Mouse (Mus musculus) embryonic facial prominence, embryonic 14.5 days (tissue): ENCODE measurements around the gene Col6a2. TPM values are rescaled to one million over a fixed set of nuclear protein-coding genes. Genes with fewer than 3 reads are reported as not detected.

Source experiments
- ATAC-seq: fragments of 200-750 bp; cut with Nextera tagmentation; 2 replicates; pipeline ENCODE4 v1.8.0; 2017; ENCODE audit warnings: low read depth, moderate number of reproducible peaks, moderate TSS enrichment
- DNase-seq: peaks from one replicate; pipeline ENCODE4 v3.0.0-alpha.2; 2015; ENCODE audit warnings: low spot score
- H3K27ac ChIP-seq: fragments of 300-500 bp; sonication (generic); replicated peaks from 2 replicates; pipeline ENCODE4 v1.5.1; 2014; ENCODE audit warnings: low read depth, mild to moderate bottlenecking, low read length, moderate library complexity
- H3K27me3 ChIP-seq: fragments of 300-500 bp; sonication (generic); replicated peaks from 2 replicates; pipeline ENCODE4 v1.6.1; 2014; ENCODE audit warnings: low read length; ENCODE audit not compliant: control insufficient read depth, insufficient read depth
- H3K36me3 ChIP-seq: fragments of 300-500 bp; sonication (generic); 2 replicates; pipeline ENCODE4 v1.6.1; 2014; ENCODE audit warnings: low read length, mixed read lengths; ENCODE audit not compliant: control insufficient read depth, insufficient read depth
- H3K4me1 ChIP-seq: fragments of 300-500 bp; sonication (generic); 2 replicates; pipeline ENCODE4 v1.6.1; 2014; ENCODE audit warnings: antibody characterized with exemption, low read length; ENCODE audit not compliant: control insufficient read depth, insufficient read depth
- H3K4me2 ChIP-seq: fragments of 300-500 bp; sonication (generic); 2 replicates; pipeline ENCODE4 v1.6.1; 2014; ENCODE audit warnings: low read depth, mild to moderate bottlenecking, low read length, moderate library complexity, mixed read lengths
- H3K4me3 ChIP-seq: fragments of 300-500 bp; sonication (generic); 2 replicates; pipeline ENCODE4 v1.5.1; 2014; ENCODE audit warnings: low read depth, mild to moderate bottlenecking, low read length
- H3K9ac ChIP-seq: fragments of 300-500 bp; sonication (generic); 2 replicates; pipeline ENCODE4 v1.6.1; 2014; ENCODE audit warnings: low read depth, mild to moderate bottlenecking, low read length, moderate library complexity, mixed read lengths
- H3K9me3 ChIP-seq: fragments of 300-500 bp; sonication (generic); 2 replicates; pipeline ENCODE4 v1.6.1; 2016; ENCODE audit warnings: low read length; ENCODE audit not compliant: control insufficient read depth
- WGBS: fragments of 180-500 bp; shearing (Covaris S2); extraction: QIAGEN DNeasy Blood & Tissue Kit; methylation state at CpG from one replicate; pipeline ENCODE4 v1.1.7; 2014; 5-methylcytosine and 5-hydroxymethylcytosine counted together
- polyA plus RNA-seq: library from polyadenylated mRNA; unstranded; fragments of >200 nt; fragmentation: Nextera tagmentation; extraction: Ambion mirVana; gene quantifications from 2 replicates; pipeline ENCODE4 v1.2.1, GENCODE M21; 2014

Gene Col6a2
- polyA plus RNA-seq, 1 experiment from 2014 or later = 243 TPM

DNA sequence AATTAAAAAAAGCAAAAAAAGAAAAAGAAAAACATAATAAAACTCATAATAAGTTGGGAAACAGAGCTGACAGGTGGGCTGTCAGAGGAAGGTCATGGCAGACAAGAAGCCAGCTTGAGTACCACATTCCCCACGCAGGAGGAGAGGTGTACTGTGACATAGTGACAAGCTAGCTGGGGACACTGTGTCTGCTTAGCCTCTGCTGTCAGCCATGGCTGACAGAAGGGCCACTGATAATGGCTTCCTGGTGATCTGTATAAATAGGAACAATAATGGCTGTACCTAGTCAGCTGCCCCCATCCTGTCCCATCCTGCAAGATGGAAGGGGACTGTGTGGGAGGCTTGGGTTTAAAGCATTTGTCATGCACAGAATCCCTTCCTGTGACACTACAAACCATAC lies 37.2 kb downstream of the Col6a2 start:
- Histone ChIP-seq H3K9me3 (no peaks in the 10 kb centered on the region), H3K4me1 (no peaks in the 10 kb centered on the region), H3K27ac (no peak overlapping the region), H3K4me2 (no peak overlapping the region), H3K36me3 (no peaks in the 10 kb centered on the region), H3K4me3 (no peak overlapping the region), H3K27me3 (no peaks in the 10 kb centered on the region), H3K9ac (no peak overlapping the region)
- 26% methylated on average over 1 of the region's 1 CpGs for WGBS
- DNase-seq (no peak), ATAC-seq (no peak)

- no peaks in the 10 kb centered on the region for H3K4me1 ChIP-seq
- H3K9ac ChIP-seq = peak overlapping the region; percentile 38; the same call in 1 of the 2 replicates
- 13% methylated on average over 9 of the region's 10 CpGs for WGBS
- H3K27me3 ChIP-seq = no peaks in the 10 kb centered on the region
- no peaks in the 10 kb centered on the region for H3K9me3 ChIP-seq
- no peaks in the 10 kb centered on the region for H3K36me3 ChIP-seq
- H3K4me2 ChIP-seq = peak overlapping the region; percentile 38
- DNase-seq = no peak
- H3K4me3 ChIP-seq = no peak overlapping the region
- H3K27ac ChIP-seq = no peak overlapping the region
- no peak for ATAC-seq
Measured at GRCm38 (mm10) chr10:76584138-76584537, 39.3 kb downstream of the Col6a2 start.

DNA sequence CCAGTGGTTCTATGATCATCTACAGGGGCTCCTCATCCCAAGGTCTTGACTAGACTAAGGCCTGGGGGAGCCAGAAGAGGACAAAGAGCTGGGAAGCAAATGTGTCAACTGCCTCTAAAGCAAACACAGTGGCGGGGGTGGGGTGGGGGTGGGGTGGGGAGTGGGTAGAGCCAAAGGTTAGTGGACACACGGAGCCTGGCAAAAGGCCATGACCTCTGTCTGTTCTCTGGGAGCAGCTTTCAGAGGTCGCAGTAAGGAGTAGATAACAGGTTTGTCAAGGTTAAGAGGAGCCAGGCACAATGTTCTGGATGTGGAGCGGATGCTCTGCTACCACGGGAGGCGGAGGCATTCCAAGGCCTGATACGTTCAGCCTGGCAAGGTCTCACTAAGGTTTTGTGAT lies 46.5 kb downstream of the Col6a2 start:
- Histone ChIP-seq H3K9ac (no peak overlapping the region), H3K4me2 (no peak overlapping the region)
- ATAC-seq = no peak

DNA sequence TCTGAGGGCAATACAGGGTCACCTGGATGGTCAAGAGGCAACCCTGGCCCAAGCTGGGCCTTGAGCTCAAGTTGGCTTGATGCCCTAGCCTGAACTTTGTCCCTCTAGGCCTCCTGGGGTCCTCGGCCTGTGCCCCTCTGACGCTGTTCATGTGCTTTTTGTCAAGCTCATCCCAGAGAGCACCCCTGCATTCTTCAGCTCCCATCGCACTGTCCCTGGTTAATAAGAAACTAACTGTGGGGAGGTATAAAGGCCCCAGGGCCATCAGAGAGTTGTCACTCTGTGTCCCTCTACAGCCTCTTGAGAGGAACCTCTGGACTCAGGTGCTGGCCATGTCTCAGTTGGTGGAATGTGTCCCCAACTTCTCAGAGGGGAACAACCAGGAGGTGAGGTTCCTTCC lies 48.1 kb downstream of the Col6a2 start, which contains the start of gene Ftcd:
TSS of gene Ftcd (plus strand) at position 275 of the 400 bp plus-strand sequence.
- no peaks in the 10 kb centered on the region for H3K36me3 ChIP-seq
- no peaks in the 10 kb centered on the region for H3K9me3 ChIP-seq
- H3K27me3 ChIP-seq = no peaks in the 10 kb centered on the region
- no peak within 1 kb of the TSS for H3K4me3 ChIP-seq
- DNase-seq (no peak), ATAC-seq (no peak)
- H3K27ac ChIP-seq = no peak within 1 kb of the TSS
- WGBS = 89% methylated on average over 3 of the region's 3 CpGs
- no peak within 1 kb of the TSS for H3K4me2 ChIP-seq
- no peak within 1 kb of the TSS for H3K9ac ChIP-seq
- no peaks in the 10 kb centered on the region for H3K4me1 ChIP-seq

More for the DNA sequence above, 46.5 kb downstream of the Col6a2 start:
- Histone ChIP-seq H3K27me3 (no peaks in the 10 kb centered on the region), H3K9me3 (no peaks in the 10 kb centered on the region), H3K27ac (no peak overlapping the region), H3K4me3 (no peak overlapping the region), H3K4me1 (no peaks in the 10 kb centered on the region), H3K36me3 (no peaks in the 10 kb centered on the region)
- 67% methylated on average over 7 of the region's 7 CpGs for WGBS
- DNase-seq = no peak

DNA sequence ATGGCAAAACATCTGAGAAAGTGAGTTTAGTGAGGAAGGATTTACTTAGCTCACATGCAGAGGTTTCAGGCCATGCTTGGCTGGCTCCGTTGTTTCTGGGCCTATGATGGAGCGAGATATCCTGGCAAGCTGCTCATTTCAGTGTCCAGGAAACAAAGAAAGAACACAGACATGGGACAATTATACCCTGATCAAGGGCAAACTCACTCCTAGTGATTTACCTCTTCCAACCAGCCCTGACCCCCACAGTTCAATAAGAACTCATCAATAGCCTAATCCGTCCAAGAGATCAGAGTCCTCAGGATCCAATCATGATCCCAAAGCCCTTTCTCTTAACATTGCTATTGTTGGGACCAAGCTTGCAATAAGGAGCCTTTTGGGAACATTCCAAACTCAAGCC lies 51.3 kb downstream of the Col6a2 start:
- 92% methylated on average over 3 of the region's 3 CpGs for WGBS
- H3K27ac ChIP-seq = no peak overlapping the region
- no peaks in the 10 kb centered on the region for H3K36me3 ChIP-seq
- no peaks in the 10 kb centered on the region for H3K4me1 ChIP-seq
- no peaks in the 10 kb centered on the region for H3K9me3 ChIP-seq
- no peak overlapping the region for H3K9ac ChIP-seq
- no peak for ATAC-seq
- no peak for DNase-seq
- H3K4me2 ChIP-seq = no peak overlapping the region
- H3K27me3 ChIP-seq = no peaks in the 10 kb centered on the region
- no peak overlapping the region for H3K4me3 ChIP-seq

- Histone ChIP-seq H3K27me3 (no peaks in the 10 kb centered on the region), H3K4me3 (no peak overlapping the region), H3K9ac (no peak overlapping the region), H3K36me3 (no peaks in the 10 kb centered on the region), H3K4me2 (no peak overlapping the region), H3K9me3 (no peaks in the 10 kb centered on the region), H3K27ac (no peak overlapping the region), H3K4me1 (no peaks in the 10 kb centered on the region)
- ATAC-seq (no peak), DNase-seq (no peak)
- 47% methylated on average over 2 of the region's 2 CpGs for WGBS
Measured at GRCm38 (mm10) chr10:76571070-76571469, 52.4 kb downstream of the Col6a2 start.

- Histone ChIP-seq H3K4me3 (no peak overlapping the region), H3K4me1 (no peaks in the 10 kb centered on the region), H3K4me2 (no peak overlapping the region), H3K9ac (no peak overlapping the region), H3K27ac (no peak overlapping the region), H3K9me3 (no peaks in the 10 kb centered on the region), H3K27me3 (no peaks in the 10 kb centered on the region), H3K36me3 (no peaks in the 10 kb centered on the region)
- DNase-seq (no peak), ATAC-seq (no peak)
- 90% methylated on average over 19 of the region's 22 CpGs for WGBS
Measured at GRCm38 (mm10) chr10:76569996-76570685, 53.3 kb downstream of the Col6a2 start.

DNA sequence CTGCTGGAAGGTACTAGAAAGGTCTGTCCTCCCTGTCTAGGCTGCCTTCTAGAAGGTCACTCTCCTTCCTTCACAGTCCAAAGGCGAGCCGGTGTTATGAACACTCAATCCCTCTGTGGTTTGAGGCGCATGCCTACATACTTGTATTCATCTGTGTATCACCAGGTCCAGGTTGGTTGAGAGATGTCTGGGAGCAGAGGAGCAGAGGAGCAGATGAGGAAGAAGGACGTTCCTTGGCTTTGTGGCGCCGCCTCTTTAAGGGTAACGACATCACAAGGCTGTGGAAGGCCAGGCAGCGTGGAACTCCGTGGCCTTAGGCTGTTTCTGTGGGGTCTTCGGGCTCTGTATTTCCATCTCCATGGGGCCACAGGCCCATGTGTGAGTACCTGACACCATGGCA lies 61.5 kb downstream of the Col6a2 start, which contains the start of gene Spatc1l:
TSS of gene Spatc1l (plus strand) at position 301 of the 400 bp plus-strand sequence.
- no peak for DNase-seq
- no peak for ATAC-seq
- WGBS = 88% methylated on average over 10 of the region's 10 CpGs

GRCm38 (mm10) chr10:76554061-76554460 lies 69.4 kb downstream of the Col6a2 start:
- Histone ChIP-seq H3K27ac (no peak overlapping the region), H3K9me3 (no peaks in the 10 kb centered on the region), H3K4me1 (no peaks in the 10 kb centered on the region), H3K36me3 (peaks cover 58% of the 10 kb centered on the region), H3K9ac (no peak overlapping the region), H3K27me3 (no peaks in the 10 kb centered on the region), H3K4me3 (no peak overlapping the region), H3K4me2 (no peak overlapping the region)
- no peak for ATAC-seq
- no peak for DNase-seq
- 90% methylated on average over 5 of the region's 5 CpGs for WGBS

More for the DNA sequence above, 61.5 kb downstream of the Col6a2 start, which contains the start of gene Spatc1l:
- H3K4me1 ChIP-seq = no peaks in the 10 kb centered on the region
- no peak within 1 kb of the TSS for H3K4me3 ChIP-seq
- H3K27me3 ChIP-seq = no peaks in the 10 kb centered on the region
- H3K36me3 ChIP-seq = no peaks in the 10 kb centered on the region
- no peaks in the 10 kb centered on the region for H3K9me3 ChIP-seq
- no peak within 1 kb of the TSS for H3K27ac ChIP-seq
- H3K9ac ChIP-seq = no peak within 1 kb of the TSS
- no peak within 1 kb of the TSS for H3K4me2 ChIP-seq
